Mouse (Mus musculus) monocyte, adult 5-6 weeks (primary cell): ENCODE data around the gene Galnt17. TPM values are rescaled to one million over a fixed set of nuclear protein-coding genes. Genes with fewer than 3 reads are reported as not detected.

Experiments
- ATAC-seq: fragments of 153-309, 156-312 bp; replicated peaks from 2 replicates; pipeline ENCODE4 v1.8.0; 2017; ENCODE audit warnings: mild to moderate bottlenecking; ENCODE audit not compliant: low TSS enrichment, insufficient number of reproducible peaks, severe bottlenecking, poor library complexity, low FRiP score
- total RNA-seq: library from RNA; stranded (forward); fragments of 200-1000, 200-491, 200-594 nt; gene quantifications from 3 replicates; pipeline ENCODE4 v1.2.3, GENCODE M21; 2017

Gene Galnt17
- total RNA-seq, 1 experiment from 2014 or later = not detected

- ATAC-seq = no peak
Measured at GRCm38 (mm10) chr5:131075795-131076194, 232.5 kb downstream of the Galnt17 start.

DNA sequence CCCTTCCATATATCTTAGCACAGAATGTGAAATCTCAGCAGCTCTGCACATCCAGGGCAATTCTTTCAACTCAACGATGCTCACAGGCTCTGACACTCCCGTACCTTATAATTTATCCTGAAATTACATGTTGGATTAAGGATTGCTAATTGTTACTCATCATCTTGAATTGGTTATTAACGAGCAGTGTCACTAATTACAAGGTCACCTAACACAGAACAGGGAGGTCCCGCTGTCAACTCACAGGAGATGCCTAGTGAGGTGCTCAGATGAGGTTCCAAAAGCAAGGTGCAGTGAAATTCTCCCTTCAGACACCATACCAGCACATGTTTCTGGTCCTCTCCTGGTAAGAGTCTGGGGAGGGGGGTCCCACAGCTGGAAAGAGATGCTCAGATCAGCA is 234.0 kb downstream of the Galnt17 start:
- no peak for ATAC-seq

GRCm38 (mm10) chr5:131065174-131065573 is 243.1 kb downstream of the Galnt17 start:
- ATAC-seq = no peak

- no peak for ATAC-seq
Measured at GRCm38 (mm10) chr5:131048505-131048904, 259.8 kb downstream of the Galnt17 start.

DNA sequence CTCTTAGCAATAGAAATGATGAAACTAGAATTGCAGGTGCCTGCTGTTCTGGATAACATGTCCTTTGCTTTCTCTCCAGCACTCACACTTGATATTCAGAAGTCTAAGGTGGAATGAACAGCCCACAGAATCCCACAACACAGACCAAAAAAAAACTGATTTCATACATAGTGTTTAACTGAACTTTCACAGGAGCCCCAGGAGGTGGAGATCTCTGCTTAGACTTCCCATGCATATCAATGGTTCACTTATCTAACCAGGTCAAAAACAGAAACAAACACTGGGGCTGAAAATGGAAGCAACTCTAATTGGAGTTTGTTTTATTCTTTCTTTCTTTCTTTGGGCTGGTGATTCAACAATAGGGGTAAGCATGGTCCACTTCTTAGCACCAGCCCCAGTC is 265.2 kb downstream of the Galnt17 start:
- no peak for ATAC-seq

DNA sequence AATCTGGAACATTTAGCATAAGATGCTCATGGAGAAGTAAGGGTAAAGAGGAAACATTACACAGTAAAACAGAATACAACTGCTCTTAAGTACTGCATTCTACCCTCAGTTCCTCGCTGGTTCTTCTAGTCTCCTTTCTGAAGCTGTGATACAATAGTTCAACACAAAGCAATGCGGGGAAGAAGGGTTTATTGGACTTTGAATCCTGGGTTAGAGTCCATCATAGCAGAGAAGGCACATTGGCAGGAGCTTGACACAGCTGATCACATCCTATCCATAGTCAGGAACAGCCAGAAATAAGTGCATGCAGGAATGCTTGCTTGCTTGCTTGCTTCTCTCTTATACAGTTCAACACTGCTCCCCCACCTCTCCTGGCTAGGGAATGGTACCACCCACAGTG is 267.9 kb downstream of the Galnt17 start:
- no peak for ATAC-seq

DNA sequence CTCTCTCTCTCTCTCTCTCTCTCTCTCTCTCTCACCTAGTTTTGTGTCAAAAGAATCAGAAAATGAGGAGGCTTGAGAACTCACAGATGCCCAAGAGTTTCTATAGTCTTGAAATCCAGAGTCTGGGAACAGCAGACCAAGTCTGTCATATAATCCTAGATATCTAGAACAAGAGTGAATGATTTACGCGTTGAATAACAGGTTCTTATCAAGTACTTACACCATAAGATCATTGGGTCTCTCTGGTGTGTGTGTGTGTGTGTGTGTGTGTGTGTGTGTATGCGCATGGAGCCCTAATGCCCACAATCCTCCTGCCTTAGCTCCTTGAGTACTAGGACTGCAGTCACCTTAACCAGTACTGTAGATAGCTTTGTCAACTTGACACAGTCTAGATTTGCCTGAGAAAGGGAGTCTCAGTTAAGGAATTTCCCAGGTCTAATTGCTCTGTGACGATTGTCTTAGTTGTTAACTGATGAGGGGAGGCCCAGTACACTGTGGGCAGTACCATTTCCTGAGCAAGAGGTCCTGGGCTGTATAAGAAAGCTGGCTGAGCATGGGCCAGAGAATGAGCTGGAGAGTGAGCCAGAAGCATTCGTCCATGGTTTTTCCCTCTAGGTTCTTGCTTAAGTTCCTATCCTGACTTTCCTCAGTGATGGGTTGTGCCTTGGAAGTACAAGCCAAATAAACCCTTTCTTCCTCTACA is 268.5 kb downstream of the Galnt17 start:
- no peak for ATAC-seq

DNA sequence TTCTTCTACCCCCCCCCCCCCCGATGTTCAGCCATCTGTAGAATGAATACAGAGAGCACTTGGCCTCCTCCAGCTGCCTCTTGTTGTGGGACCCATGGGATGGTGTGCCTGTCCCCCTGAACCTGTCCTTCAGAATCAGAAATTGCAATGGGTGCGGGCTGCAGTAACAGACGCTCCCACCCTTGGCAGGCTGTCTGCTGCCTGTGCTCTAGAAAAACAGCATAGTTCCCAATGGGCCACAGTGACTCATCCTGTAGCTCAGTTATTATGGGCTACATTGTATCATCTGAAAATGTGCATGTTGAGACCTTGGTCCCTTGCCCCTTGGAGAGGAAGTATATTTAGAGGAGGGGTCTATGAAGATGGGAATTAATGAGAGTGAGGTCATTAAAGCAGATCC is 283.8 kb downstream of the Galnt17 start:
- ATAC-seq = no peak

- no peak for ATAC-seq
Measured at GRCm38 (mm10) chr5:131022396-131022993, 285.8 kb downstream of the Galnt17 start.

- no peak for ATAC-seq
Measured at GRCm38 (mm10) chr5:131020936-131021335, 287.4 kb downstream of the Galnt17 start.

DNA sequence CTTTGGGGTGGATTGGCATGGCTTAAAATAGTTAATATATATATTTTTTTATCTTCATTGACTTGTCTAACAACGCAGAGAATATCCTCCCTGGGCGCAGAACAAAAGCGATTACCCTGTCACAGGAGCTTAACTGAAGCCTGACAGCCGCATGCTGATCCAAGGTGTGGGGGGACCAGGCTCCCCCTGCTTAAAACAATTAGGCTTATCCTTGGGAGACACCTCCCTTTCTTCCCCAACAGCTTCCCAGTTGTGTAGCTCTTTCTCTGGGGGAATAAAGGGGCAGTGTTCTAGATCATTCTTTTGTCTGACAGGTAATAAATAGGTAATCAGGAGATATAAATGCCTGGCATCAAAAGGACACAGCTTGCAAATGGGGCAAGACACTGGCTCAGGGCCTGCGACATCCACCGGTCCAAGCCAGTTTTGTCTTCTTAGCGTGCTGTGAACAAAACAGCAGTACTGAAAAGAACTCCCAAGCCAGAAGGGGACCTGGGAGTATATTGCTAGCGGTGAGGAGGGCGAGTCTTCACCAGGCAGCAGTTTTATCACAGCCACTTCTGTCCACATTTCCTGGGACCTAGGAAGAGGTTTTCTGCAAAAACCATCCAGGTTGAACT is 288.8 kb downstream of the Galnt17 start:
- ATAC-seq = no peak

GRCm38 (mm10) chr5:131016066-131016465 is 292.2 kb downstream of the Galnt17 start:
- ATAC-seq = no peak

DNA sequence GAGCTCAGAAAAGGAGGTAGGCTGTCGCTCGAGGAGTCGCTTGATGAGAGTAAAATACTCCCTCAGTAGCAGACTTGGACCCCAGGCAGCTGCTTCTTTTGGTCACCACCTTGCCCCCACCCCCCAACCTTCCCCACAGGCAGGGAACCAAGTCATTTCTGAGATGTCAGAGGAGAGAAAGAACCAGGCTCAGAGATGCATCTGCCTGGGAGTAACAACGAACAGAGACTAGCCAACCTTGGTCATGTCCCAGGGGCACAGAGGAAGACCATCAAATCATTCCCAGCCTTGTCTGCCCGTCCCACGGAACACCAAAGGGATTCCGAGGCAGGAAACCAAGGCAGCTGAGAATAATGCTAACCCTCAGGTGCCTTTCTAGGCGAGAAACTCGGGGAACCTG is 293.0 kb downstream of the Galnt17 start:
- ATAC-seq = no peak

DNA sequence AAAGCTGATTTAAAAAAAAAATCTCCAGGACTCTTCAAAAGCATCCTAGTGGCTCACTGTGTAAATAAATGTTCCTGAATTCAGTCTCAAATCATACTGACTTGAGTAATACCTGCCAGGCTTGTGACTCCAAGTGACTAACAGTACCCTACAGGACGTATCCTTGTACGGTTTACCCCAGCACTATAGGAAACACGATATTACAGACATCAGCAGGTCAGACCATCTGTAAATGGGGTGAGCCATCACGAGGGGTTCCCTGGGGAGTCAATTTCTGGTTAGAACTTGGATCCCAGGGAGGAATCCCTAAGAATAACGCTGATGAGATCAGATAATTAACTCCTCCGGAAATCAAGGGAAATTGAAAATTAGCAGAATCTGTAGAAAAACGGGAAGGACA is 294.5 kb downstream of the Galnt17 start:
- ATAC-seq = no peak

DNA sequence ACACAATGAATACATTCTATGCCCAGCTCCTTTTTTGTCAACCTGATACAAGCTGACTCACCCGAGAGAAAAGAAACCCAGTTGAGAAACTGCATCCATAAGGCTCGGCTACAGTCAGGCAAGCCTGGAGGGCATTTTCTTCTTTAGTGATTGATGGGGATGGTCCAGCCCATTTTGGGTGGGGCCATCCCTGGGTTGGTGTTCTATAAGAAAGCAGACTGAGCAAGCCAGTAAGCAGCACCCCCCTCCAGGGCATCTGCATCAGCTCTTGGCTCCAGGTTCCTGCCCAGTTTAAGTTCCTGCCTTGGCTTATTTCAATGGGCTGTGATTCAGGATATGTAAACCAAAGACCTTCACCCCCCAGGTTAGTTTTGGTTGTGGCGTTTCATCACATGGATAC is 295.2 kb downstream of the Galnt17 start:
- ATAC-seq = no peak

- ATAC-seq = no peak
Measured at GRCm38 (mm10) chr5:131009510-131009909, 298.8 kb downstream of the Galnt17 start.

DNA sequence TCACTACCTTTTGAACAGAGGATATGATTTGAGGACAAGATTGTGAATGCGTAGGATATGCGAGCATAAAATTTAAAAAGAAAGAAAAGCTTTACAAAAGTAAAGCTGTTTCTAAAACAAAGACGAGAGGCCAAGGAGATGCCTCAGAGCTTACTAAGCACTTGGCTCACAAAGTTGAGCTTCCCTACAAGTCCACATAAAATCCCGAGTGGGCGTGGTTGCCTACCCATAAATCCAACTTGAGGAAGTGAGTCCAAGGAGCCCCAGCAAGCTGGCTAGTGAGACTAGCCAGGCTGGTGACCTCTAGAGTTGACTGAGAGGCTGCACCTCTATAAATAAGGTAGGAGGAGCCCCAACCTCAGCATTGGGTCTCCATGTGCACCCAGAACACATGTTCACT is 299.8 kb downstream of the Galnt17 start:
- no peak for ATAC-seq

DNA sequence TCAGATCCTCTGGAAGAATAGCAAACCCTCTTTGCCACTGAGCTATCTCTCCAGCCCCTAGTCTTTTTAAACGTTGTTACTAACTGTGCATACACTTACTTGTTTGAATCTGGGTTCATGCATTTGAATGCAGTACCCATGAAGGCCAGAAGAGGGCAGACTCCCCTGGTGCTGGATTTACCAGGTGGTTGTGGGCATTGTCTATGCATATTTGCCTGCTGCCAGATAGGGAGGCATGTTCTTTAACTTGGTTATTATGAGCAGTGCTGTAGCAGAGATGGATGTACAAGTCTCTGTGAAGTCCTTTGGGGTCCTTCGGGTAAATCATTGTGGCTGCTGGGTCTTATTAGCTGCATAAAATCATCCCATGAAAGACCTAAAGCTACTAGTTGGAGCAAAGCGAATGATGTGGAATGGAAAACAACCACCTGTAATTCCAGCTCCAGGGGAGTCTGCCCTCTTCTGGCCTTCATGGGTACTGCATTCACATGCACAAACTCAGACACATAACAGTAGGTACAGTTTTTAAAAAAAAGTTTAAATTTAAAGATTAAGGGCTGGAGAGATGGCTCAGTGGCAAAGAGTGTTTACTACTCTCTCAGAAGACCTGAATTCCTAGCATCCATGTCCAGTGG is 300.3 kb downstream of the Galnt17 start:
- ATAC-seq = no peak

DNA sequence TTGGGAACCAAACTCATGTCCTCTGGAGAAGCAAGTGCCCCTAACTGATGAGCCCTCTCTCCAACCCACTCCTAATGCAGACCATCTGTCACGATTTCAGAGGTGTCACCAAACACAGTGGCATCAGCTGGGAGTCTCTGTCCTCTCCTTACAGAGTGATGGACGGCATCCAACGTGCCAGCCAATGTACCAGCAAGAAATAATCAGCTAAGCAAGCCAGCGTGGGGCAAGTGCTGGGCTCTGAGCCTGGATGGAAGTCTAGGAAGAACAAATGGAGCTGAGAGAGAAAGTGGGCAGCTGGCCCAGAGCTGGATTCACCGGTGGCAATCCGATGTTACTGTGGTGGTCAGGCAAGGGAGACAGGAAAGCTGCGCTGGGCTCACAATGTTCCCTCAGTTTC is 301.1 kb downstream of the Galnt17 start:
- no peak for ATAC-seq

DNA sequence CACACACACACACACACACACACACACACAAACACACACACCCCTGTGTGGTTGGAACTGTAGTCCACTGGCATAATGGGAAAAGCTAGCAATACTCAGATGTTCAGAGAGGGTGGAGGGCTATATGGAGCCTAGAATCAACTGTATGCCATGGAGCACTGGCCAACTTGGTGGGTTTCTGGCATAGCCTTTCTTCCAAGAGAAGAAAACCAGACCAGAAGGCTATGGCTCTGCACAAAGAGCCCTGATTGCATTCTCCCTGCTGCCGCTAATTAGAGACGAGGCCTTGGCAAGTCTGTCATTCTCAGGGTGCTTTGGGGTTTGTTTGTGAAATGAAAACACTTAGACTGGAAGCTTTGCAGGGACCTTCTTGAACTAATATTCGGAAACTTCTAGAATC is 301.8 kb downstream of the Galnt17 start:
- ATAC-seq = no peak
